17 mouse cellular contexts compared by ENCODE assay signal in genomic region chr2:45056856-45057562, GRCm38 (mm10).
DNase-seq lines count a peak whose midpoint lies in the region; ATAC-seq and TF ChIP-seq lines count a peak whose summit lies in the region.
"Had no signal": no experiment of that assay in that cellular context is flagged by ENCODE, and none has a peak within 500 bp of the region (broad histone marks: within the 10 kb centered on the region; RNA-seq: fewer than 3 reads in every experiment).

No protein-coding gene starts in this region.

- no peak for TF ChIP-seq POLR2A in cortical plate, adult 2 months (IDR thresholded peaks at IDR 0.05; ENCODE audit: extremely low read depth, insufficient read depth, low read length)

- peak overlapping the region; percentile 37 for H3K4me3 ChIP-seq in erythroblast, embryonic 14.5 days (replicated peaks)
- no peak overlapping the region for H3K4me3 ChIP-seq in layer of hippocampus, adult 2 months
- H3K4me3 ChIP-seq in cortical plate, adult 2 months (ENCODE audit: insufficient read depth, low read length), result no peak overlapping the region
- H3K4me3 ChIP-seq in liver, postnatal 0 days (ENCODE audit: low read depth, low read length), result no peak overlapping the region
- H3K4me3 ChIP-seq: embryonic facial prominence, embryonic 15.5 days had no signal

- no peak for DNase-seq in layer of hippocampus, adult 2 months (ENCODE audit: low spot score in 2 of 2)
- DNase-seq in layer of hippocampus, adult 11-12 months (ENCODE audit: low spot score), result no peak
- no peak for DNase-seq in liver, postnatal 0 days
- no peak for DNase-seq in Muller cell, postnatal 12 days (ENCODE audit: inconsistent ontology term)
- no peak for DNase-seq in ovary, postnatal 10 days (ENCODE audit: low spot score)
- DNase-seq: adrenal gland, adult 8-10 months; cerebellum, adult 18-20 months; gastrocnemius, postnatal 25 days; kidney, postnatal 36 days; lung, adult 2 months; thymus, postnatal 36 days had no signal

- H3K9ac ChIP-seq in liver, postnatal 0 days (replicated peaks), result no peak overlapping the region
- H3K9ac ChIP-seq: embryonic facial prominence, embryonic 15.5 days had no signal

- H3K4me1 ChIP-seq in erythroblast, embryonic 14.5 days (ENCODE audit: control insufficient read depth), result peaks cover 93% of the 10 kb centered on the region
- peaks cover 24% of the 10 kb centered on the region for H3K4me1 ChIP-seq in cortical plate, adult 2 months (ENCODE audit: control insufficient read depth, insufficient read depth, low read length)
- peaks cover 37% of the 10 kb centered on the region for H3K4me1 ChIP-seq in liver, postnatal 0 days (ENCODE audit: insufficient read depth)

- TF ChIP-seq EP300 in liver, postnatal 0 days (IDR thresholded peaks at IDR 0.05; ENCODE audit: low read depth), result no peak

- WGBS in liver, postnatal 0 days (ENCODE audit: insufficient replicate concordance), result 54% methylated on average over 10 of the region's 10 CpGs

- H3K9me3 ChIP-seq in erythroblast, embryonic 14.5 days (ENCODE audit: control insufficient read depth, low read length), result no peaks in the 10 kb centered on the region
- no peaks in the 10 kb centered on the region for H3K9me3 ChIP-seq in liver, postnatal 0 days (ENCODE audit: low read length)
- H3K9me3 ChIP-seq: embryonic facial prominence, embryonic 15.5 days had no signal

- H3K4me2 ChIP-seq in liver, postnatal 0 days (ENCODE audit: low read depth, low read length), result peak overlapping the region; percentile 15
- H3K4me2 ChIP-seq: embryonic facial prominence, embryonic 15.5 days had no signal

- H3K36me3 ChIP-seq in erythroblast, embryonic 14.5 days (ENCODE audit: control insufficient read depth), result peaks cover 32% of the 10 kb centered on the region
- H3K36me3 ChIP-seq in liver, postnatal 0 days (replicated peaks; ENCODE audit: insufficient read depth, low read length), result no peaks in the 10 kb centered on the region; the same call in none of the 2 replicates
- H3K36me3 ChIP-seq: embryonic facial prominence, embryonic 15.5 days had no signal

- no peak for ATAC-seq in erythroblast, adult 5-6 weeks (replicated peaks; ENCODE audit: low FRiP score, poor library complexity, severe bottlenecking)
- ATAC-seq in liver, postnatal 0 days, result no peak
- ATAC-seq: hindbrain, embryonic 16.5 days had no signal

- peak overlapping the region; percentile 86 for H3K27ac ChIP-seq in layer of hippocampus, adult 2 months
- peak overlapping the region; percentile 70; the same call in 1 of the 2 replicates for H3K27ac ChIP-seq in cortical plate, adult 2 months (ENCODE audit: insufficient read depth, low read length)
- peak overlapping the region; percentile 52; the same call in 1 of the 2 replicates for H3K27ac ChIP-seq in liver, postnatal 0 days (ENCODE audit: low read depth)
- H3K27ac ChIP-seq: embryonic facial prominence, embryonic 15.5 days; stomach, postnatal 0 days had no signal

- H3K27me3 ChIP-seq in erythroblast, embryonic 14.5 days (ENCODE audit: control insufficient read depth), result no peaks in the 10 kb centered on the region
- no peaks in the 10 kb centered on the region for H3K27me3 ChIP-seq in liver, postnatal 0 days (ENCODE audit: insufficient read depth, low read length)
- H3K27me3 ChIP-seq: embryonic facial prominence, embryonic 15.5 days had no signal

- TF ChIP-seq CTCF in layer of hippocampus, adult 2 months (conservative IDR thresholded peaks at IDR 0.05), result no peak
- TF ChIP-seq CTCF in cortical plate, adult 2 months (IDR thresholded peaks at IDR 0.05; ENCODE audit: extremely low read depth, insufficient read depth, low read length), result no peak
- TF ChIP-seq CTCF in liver, postnatal 0 days (IDR thresholded peaks at IDR 0.05; ENCODE audit: low read depth), result no peak
